Mouse (Mus musculus) kidney, postnatal 36 days (tissue): ENCODE measurements around the gene Fcor.

Source experiments
- DNase-seq, 2 experiments: peaks; one replicate each; pipeline ENCODE4 v3.0.0; 2021 to 2022; ENCODE audit warnings: mixed read lengths in 2 of 2

Gene Fcor

GRCm38 (mm10) chr8:3671980-3672491, at the start of gene Fcor:
Gene Fcor, minus strand, starts transcription at chr8:3672362.
- peak; percentile 83 to 93 for DNase-seq

- DNase-seq: no peak
Observed at GRCm38 (mm10) chr8:3721041-3721440, 48.9 kb upstream of the Fcor start.

DNA sequence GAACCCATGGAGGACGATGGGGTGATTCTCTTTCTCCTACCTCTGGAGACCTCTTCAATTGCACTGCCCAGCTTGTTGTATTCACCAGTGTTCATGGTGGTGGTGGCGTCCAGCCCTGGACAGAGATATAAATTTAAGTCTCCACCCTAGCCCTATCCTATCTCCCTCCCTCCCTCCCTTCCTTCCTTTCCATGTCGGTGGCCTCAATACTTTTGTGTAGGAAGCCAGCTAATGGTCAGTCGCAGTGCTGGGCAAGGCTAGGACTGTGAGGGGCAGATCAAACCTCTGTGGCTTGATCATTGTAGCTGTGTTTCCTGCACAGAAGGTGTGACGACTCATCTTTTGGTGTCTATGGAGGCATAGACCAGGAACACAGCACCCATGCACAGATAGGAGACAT, 48.4 kb upstream of the Fcor start, which contains the start of gene Clec4g:
Gene Clec4g, minus strand, starts transcription at position 101 of the 400 bp plus-strand sequence.
- DNase-seq: no peak

GRCm38 (mm10) chr8:3718559-3718958, 46.4 kb upstream of the Fcor start:
- peak; percentile 61 to 85 for DNase-seq

GRCm38 (mm10) chr8:3717321-3717954, 45.3 kb upstream of the Fcor start:
- DNase-seq: no peak

- DNase-seq: no peak
Observed at GRCm38 (mm10) chr8:3711646-3712045, 39.5 kb upstream of the Fcor start.

DNA sequence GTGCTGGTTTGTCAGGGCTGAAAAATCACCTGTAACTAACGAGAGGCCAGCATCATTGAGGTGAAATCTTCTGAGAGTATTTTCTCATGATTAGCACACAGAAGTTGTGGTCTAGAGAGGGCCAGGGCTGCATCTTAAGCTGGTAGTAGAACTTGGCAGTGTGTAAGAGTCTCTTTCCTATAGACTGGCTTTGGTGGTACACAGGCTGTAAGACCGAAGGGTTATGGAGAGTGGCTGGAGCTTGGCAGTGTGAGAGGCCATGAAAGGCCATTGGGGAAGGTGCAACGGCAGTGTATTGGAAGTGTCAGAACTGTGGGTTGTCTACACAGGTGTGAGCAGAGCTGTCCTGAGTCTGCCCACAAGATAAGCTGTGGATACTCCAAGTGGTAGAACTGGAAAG, 38.1 kb upstream of the Fcor start:
- DNase-seq: no peak

DNA sequence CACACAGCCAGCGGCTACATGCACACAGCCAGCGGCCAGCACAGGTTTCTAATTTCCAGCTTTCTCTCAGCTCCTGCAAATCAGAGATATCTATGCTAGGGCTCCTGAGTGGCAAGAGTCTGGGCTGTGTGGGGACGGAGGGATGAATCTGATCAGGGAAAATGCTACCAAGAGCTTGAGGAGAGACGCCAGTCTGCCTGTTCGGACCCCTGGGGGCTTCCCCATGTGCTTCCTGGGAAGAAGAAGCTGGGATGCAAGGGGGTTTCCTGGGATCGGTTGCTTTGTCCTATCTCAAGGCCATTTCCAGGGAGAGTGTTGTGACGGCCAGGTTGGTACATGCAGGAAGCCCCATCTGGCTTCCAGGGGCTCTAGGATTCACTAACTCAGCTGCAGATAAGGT, 35.4 kb upstream of the Fcor start:
- no peak for DNase-seq

DNA sequence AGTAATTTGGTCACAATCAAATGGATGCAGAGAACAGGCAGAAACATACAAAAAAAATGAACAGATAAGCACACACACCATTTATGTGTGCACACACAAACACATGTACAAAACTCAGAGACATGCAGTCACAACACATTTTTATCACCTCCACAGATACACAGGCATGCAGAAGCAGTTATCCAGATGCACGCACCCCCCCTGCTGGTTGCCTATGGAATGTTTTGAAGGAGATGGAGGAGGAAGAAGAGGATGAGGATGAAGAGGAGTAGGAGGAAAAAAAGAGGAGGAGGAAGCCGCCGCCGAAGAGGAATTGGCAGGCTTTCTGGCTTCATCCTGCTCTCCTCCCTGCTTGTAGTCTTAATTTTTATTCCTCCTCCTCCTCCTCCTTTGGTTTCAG, 33.5 kb upstream of the Fcor start:
- DNase-seq: peak in 1 of 2 experiments; percentile 54

GRCm38 (mm10) chr8:3701491-3701890, 29.3 kb upstream of the Fcor start:
- peak in 1 of 2 experiments; percentile 9 for DNase-seq

GRCm38 (mm10) chr8:3694121-3694520, 22.0 kb upstream of the Fcor start, which contains the start of gene Fcer2a:
Gene Fcer2a, minus strand, starts transcription at chr8:3694175.
- no peak for DNase-seq

DNA sequence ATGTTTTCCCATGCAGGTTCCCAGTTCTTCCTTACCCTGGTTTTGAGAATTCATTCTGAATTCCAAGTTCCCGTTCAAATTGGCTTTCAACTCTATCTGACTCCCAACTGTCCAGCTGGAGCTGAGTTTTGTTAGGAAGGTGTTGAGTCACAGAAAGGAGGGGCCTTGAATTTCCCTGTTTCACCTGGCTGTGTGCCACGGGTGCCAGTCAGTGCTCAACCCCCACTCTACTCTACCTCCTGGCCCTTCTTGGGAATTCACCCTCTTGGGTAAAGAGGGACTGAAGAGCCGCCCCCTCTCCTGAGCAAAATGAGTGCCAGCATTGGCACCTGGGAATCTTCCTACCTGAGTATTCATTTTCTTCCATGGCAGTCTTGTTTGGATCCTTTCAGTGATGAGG, 18.6 kb upstream of the Fcor start:
- DNase-seq: no peak

- no peak for DNase-seq
Observed at GRCm38 (mm10) chr8:3687537-3687936, 15.4 kb upstream of the Fcor start.

GRCm38 (mm10) chr8:3685422-3685821, 13.3 kb upstream of the Fcor start:
- no peak for DNase-seq

GRCm38 (mm10) chr8:3684530-3684929, 12.4 kb upstream of the Fcor start:
- DNase-seq: no peak

GRCm38 (mm10) chr8:3683408-3684176, 11.4 kb upstream of the Fcor start:
- peak in 1 of 2 experiments; percentile 32 for DNase-seq

DNA sequence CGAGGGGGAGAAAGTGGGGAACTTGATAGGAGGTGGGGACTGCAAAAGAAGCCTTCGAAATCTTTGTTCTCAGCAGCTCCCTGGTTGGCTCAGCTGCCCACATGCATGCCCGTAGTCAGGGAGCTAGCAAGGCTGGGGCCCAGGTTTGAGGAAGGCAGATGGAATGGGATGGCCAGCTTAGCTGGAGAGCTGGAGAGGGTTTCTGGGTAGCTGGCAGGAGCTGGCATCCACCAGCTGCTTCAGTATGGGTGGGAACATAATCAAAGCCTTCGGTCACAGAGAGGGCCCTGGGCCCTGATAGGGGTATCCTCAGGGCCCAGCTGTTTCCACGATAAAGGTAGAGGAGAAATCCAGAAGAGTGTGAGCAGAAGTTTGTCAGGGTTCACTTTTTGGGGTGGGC, 10.3 kb upstream of the Fcor start:
- no peak for DNase-seq

- peak in 1 of 2 experiments; percentile 20 for DNase-seq
Observed at GRCm38 (mm10) chr8:3679656-3680055, 7.5 kb upstream of the Fcor start.

GRCm38 (mm10) chr8:3679236-3679635, 7.1 kb upstream of the Fcor start:
- no peak for DNase-seq

GRCm38 (mm10) chr8:3678831-3679230, 6.7 kb upstream of the Fcor start:
- no peak for DNase-seq

DNA sequence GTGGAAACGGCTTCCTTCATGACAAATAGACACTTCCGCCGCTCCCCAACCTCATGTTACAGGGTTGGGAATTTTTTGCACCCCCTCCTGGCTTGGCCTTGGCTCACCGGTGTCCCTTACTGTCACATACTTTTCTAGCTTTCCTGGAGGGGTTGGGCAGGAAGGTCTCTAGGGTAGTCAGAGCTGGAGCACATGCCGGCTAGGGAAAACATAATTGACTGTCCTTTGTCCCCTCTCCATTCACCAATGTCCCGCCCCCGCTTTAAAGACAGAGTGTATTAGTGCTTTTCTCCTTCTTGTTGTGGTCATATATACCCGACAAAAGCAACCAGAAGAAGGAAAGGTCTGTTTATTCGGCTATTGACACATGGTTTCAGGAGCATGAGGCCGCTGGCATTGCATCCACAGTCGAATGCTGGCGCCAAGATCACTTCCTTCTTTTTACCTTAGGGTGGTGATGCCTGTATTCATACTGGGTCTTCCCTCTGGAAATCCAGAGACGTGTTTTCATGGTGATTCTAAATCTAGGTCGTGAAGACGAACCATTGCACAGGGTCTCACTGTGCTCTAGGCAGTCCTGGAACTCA, 4.9 kb upstream of the Fcor start:
- peak; percentile 5 to 32 for DNase-seq

DNA sequence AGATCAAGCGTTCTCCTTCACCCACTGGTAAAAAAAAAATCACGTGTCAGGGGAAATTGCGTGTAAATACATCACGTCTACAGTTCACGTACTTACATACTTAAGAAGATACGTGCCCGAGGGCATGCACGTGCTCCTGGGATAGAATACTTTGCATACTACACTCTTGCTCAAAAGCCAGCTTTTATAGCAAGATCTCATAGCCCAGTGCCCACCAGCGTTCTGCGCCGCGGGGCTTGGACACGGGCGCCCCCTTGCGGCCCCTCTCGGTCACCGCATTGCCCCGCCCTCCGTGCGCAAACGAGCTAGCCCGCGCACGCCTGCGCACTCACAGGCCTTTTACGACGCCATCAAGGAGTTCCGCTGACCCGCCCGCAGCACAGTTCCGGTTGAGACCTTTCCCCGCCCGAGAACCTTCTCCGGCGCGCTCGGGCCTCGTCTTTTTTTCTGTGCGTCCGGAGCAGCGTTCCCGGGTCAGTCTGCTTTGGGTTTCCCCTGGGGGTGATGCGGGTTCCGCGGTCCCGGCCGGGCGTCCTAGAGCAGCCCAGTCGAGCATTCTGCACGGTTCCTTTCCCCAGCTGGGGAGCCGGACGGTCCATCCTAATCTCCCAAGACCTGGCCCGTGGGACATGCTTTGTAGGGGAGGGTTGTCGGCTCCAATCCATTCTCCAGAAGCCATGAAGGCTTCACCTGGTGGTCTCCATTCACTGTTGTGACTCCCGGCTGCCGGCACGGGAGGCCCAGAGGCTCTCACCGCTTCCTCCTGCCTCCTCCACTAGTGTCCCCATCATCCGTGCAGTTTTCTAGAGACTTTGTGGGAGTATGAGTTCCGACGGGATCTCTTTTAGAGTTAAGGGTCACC, 4.2 kb upstream of the Fcor start, which contains the start of gene Trappc5:
Gene Trappc5, plus strand, starts transcription at position 169 of the 862 bp plus-strand sequence.
- peak; percentile 95 to 96 for DNase-seq
